Mouse (Mus musculus): ENCODE measurements at regions not wholly inside any gene's neighbourhood (a gene's known extent, or its start where the extent isn't known, plus 50 kb on each side); places are given as distances from the start of the nearest gene placed in this dataset.

DNA sequence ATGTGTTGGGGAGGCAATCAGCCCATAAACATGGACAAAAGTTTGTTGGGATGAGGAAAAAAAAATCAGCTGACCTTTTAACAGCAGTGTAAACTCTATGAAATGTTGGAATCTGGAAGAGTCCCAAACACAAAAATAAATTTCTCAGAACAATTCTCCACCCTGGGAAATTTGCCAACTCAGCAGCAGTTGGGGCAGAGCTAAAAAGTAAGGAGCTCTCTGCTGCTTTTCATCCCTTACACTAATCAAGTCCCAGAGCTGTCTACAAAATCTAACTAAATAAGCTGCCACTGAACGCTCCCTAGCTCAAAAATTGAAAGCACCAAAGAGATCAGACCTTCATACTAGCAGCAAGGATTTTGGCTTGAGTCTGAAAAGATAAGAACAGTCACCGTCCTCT, 176.6 kb upstream of the Egflam start:
- CTCF ChIA-PET, result no interaction called here

- CTCF ChIA-PET, result no interaction called here
These were observed 180.2 kb upstream of the Egflam start for GRCm38 (mm10) chr15:7578439-7578838.

DNA sequence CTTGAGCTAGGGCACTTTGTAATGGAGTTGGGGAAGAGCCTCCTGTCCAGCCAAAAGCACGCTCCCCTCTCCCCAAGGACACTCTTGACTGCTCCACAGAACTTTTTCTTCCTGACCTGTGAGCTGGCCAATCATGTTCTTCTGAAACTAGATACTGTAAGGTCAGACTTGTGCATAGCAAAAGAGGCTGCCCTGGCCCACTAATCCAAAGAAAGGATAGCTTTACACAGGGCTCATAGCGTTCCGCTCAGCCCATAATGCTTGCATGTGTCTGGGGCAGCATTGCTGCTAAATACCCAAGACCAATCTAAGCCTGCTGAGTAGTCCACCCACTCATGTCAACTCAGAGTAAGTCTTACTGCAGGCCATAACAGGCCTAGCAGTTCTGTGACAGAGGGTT, 189.0 kb upstream of the Egflam start:
- CTCF ChIA-PET, result interaction anchor here (0.7 kb wide), 1 partner anchor 834 kb away, joined by 3 read pairs; no protein-coding TSS in a partner anchor

DNA sequence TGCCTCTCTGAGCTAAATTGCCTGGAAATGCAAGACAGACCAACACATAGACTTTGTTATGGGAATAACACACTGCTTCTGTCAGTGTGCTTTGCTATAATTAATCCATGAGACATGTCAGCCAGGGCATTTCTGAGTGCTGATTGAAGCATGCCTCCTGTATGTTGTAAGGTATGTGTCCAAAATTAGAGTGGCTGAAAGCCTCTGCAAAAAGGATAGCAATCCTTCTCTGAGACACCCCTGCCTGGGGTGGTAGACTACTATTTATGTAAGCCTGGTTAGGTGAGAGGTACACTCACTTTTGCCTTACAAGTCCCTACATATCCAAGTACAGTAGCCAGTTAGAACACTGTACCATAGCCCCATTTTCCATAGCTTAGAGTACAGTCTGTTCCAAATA, 193.3 kb upstream of the Egflam start:
- CTCF ChIA-PET, result no interaction called here

DNA sequence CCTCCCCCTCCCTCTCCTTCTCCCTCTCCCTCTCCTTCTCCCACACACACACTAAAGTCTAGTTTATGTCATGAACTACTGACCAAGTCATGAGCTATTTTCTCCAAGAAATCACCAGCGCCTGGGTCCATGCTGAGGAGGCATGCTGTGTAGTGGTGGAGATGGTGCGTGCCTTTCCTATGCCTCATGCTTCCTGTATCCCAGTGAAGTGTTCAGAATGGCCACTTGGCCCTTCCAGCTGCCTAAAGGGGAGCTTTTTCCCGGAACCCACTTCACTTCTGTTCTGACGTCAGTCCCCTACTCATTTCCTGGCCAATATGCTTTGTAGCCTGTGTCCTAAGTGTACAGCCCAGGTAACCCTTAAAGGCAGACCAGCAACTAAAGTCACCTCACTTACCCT, 199.1 kb upstream of the Egflam start:
- CTCF ChIA-PET, result no interaction called here

DNA sequence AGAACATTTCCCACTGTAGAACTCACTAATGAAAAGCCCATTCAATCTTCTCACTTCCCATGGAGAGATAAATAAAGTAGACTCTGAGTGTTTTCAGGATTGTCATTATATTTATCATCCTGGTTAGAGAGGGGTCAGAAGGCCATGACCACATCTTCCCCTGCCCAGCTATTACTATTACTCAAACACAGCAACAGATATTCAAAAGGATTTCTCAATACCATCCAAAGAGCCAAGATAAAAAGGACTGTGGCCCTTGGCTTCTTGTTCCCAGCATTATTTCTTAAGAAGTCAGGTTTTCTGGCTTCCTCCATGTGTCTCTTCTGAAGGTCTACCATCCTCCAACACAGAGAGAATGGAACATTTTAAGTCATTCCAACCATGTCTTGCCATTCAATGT, 199.6 kb upstream of the Egflam start:
- CTCF ChIA-PET, result no interaction called here

DNA sequence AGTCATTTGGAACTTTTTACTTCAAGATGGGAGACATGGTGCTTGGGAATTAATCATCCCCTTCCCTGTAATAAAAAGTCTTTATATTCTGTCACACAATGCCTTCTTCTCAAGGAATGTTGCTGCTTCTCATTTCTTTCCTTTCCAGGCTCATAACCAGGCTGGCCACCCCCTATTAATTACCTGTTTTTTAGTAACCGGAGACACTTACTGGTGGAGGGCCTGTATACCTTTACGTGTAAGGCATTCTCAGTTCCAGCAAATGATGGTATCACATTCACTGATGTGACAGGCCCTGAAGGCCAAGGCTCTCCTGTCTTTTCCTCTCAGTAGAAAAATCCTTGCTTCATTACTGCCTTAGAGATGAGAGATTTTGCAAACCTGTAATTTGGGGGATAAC, 203.3 kb upstream of the Egflam start:
- CTCF ChIA-PET, result no interaction called here

DNA sequence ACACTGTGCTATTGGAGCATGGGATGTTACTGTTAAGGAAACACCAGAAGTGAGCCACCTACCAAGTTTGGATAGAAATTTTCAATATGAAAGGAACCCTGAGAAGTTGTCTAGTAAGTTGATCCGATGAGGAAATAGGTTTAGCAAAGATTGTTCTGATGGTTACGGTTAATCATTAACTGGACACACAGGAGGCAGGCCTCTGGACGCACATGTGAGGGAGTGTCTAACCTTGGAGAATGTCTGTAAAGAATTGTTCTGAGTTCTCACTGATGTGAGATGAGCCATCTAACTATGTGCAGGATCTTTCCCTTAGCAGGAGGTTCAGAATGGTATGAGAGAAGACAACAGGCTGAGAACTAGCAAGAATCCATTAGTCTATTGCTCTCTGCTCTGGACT, 205.8 kb upstream of the Gdnf start:
- CTCF ChIA-PET, result no interaction called here

DNA sequence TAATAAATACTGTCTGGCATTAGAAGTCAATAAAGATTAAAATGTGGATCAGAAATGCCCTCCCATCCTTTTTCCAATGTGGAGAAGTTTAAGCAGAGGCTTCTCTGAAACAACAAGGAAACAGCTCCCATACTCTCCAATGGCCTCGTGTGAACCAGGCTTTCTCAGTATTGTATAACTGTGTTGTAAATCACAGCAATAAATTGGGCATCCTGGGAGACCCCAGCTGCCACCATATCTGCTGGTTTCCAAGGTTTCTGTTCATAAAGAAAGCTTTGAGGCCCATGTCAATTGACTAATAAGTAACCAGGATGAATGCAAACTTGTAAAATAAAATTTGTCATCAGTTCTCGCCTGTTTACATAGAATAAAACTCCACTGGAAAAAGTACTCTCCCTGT, 192.7 kb upstream of the Gdnf start:
- CTCF ChIA-PET, result no interaction called here

DNA sequence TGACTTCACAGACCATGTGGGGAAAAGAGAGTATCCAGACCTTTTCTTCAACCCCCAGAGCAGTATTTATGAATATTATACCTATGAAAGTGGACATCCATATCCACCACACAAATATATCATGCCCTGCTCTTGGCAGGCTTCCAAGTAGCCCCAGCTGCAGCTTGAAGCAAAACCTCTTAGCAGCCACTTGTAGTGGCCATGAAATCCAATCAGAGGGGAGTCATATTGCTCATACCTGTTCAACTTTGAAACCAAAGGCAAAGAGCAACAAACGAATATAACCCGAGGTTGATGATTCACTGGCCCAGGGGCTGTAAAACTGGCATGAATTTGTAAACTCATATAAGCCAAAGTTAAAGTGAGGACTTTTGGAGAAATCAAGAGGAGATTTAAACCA, 187.6 kb upstream of the Gdnf start:
- CTCF ChIA-PET, result no interaction called here

GRCm38 (mm10) chr15:7624689-7625472, 185.8 kb upstream of the Gdnf start:
- CTCF ChIA-PET, result no interaction called here

- CTCF ChIA-PET, result no interaction called here
These were observed 180.8 kb upstream of the Gdnf start for GRCm38 (mm10) chr15:7629826-7630225.

GRCm38 (mm10) chr15:7635234-7635633, 175.4 kb upstream of the Gdnf start:
- CTCF ChIA-PET, result no interaction called here

GRCm38 (mm10) chr15:7639444-7639843, 171.2 kb upstream of the Gdnf start:
- CTCF ChIA-PET, result no interaction called here

DNA sequence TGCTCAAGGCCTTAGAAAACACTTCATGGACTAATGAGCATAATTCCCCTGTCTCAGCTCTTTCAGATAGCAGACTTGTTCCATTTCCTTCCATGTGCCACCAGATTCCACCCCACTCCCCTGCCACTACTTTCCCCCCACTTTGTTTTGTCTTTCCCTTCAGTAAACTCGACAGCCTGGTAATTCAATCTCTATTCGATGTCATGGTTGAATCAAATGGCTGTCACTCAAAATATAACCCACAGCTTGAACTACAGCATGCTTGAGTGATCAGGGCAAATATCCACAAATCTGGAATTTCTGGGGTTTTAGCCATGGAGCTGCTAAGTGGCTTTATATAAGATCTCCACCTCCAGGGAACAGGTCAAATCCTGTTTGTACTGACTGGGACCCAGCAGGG, 168.6 kb upstream of the Gdnf start:
- CTCF ChIA-PET, result no interaction called here

DNA sequence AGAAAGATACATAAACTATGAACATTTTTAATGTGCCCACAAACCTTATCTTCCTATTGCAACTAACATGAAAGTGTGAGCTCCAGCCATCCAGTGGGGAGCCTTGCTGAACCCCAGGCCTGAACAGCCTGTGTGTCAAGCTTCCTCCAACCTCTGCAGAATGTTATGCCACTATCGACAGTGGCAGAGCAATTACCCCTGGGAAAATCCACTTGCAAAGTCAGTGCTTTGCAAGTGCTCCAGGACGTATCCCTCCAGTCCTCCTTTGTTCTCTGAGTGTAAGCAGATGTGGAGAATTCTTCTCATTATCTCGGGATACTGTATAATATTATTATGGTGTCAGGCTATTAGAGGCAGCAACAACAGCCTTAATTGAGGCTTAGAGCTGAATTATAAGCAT, 159.9 kb upstream of the Gdnf start:
- CTCF ChIA-PET, result no interaction called here

GRCm38 (mm10) chr15:7663888-7664287, 146.8 kb upstream of the Gdnf start:
- CTCF ChIA-PET, result no interaction called here

GRCm38 (mm10) chr15:7669631-7670030, 141.0 kb upstream of the Gdnf start:
- CTCF ChIA-PET, result no interaction called here

DNA sequence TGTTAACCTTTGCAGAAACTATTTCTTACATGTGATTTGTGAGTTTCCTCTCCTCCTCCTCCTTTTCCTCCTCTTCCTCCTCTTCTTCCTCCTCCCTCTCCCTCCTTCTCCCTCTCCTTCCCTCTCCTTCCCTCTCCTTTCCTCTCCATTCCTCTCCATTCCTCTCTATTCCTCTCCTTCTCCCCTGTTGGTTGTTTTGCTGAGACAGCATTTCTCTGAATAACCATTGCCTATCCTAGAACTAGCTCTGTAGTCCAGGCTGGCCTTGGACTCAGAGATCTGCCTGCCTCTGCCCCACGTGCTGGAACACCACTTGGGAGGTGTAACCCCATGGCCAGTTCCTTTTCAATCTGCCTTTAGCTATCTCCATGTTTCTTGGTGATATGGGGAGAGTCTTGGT, 133.7 kb upstream of the Gdnf start:
- CTCF ChIA-PET, result no interaction called here

DNA sequence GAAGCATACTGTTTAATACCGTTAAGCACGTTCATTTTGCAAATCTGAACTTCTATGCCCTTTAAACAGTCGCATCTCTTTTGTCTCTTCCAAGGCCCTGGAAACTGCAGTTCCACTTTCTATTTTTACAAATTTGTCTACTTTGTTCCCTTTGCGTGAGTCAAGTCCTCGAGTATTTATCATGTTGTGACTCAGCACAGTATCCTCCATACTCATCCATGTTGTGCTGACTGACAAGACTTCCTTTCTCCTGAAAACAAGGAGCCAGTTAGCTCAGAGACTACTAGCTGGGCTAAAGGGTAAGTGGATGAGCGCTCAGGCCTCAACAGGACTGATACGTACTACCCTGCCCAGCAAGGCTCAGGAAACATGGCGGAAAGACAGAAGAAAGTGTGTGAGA, 131.9 kb upstream of the Gdnf start:
- CTCF ChIA-PET, result no interaction called here

DNA sequence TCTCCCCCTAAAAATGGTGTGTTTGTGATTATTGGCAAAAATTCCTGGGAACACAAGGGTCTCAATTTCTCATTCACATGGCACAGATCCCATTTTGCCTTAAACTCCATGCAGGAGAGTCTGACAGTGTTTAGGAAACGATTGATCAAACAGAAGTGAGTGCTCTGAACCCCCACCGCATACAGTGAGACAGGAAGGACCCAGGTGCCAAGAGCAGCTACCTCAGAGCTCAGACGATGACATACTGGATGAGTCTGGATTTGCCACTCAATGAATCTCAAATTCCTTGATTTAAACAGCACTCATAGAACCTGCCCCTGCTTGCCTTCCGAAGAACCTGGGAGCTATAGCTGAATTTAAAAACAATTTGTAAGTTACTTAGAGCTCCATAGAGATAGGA, 129.6 kb upstream of the Gdnf start:
- CTCF ChIA-PET, result no interaction called here

DNA sequence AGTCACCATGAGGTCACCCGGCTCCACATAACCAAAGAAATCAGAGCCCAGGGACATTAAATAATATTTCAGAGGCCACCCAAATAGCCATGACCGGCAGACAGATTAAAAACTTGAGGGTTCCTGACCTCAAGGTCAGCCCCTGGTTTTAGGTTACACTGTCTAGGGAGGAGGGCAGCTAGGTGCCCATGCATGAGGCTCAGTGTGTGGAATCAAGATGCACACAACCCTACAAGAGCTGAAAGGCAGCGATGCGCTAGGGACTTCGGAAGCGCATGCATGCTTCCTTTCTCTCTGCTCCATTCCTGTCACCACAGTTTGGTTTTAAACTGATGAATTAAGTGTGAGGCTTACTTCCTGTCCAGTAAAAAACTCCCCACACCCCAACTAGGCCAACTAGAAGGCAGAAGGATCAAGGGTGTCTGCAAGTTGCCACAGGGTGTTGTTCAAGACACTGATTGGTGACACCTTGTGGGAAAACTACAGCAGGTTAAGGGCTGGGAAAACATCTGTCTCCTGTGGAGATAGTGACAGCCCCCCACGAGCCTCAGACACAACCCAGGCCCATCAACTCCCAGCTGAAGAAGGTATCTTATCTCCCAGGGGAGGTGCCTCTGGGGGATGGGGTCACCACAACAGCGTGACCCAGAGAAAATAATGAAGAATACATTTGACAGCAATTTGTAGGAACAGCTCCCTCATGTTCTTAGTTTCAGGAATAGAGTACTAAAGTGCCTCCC, 127.2 kb upstream of the Gdnf start:
- CTCF ChIA-PET, result no interaction called here

DNA sequence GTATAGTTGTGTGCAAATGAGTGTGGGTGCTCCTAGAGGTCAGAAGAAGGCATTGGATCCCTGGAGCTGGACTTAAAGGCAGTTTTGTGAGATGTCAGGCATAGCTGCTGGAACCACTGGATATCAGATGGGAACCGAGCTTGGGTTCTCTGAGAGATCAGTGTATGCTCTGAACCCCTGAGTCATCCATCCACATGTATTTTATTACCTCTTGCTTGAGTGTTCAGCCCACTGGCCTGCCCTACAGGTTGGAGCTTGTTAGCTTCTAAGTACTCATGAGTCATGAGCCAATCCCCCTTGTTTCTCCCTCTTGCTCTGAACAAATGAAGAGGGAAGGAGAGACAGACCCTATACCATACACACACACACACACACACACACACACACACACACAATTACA, 119.4 kb upstream of the Gdnf start:
- CTCF ChIA-PET, result no interaction called here

- CTCF ChIA-PET, result no interaction called here
These were observed 118.5 kb upstream of the Gdnf start for GRCm38 (mm10) chr15:7692096-7692495.
